Mouse (Mus musculus) midbrain, embryonic 16.5 days (tissue): ENCODE measurements around the gene Frat2. TPM values are rescaled to one million over a fixed set of nuclear protein-coding genes. Genes with fewer than 3 reads are reported as not detected.

Source experiments
- ATAC-seq: fragments of 200-750 bp; cut with Nextera tagmentation; 2 replicates; pipeline ENCODE4 v1.8.0; 2017; ENCODE audit warnings: moderate TSS enrichment
- H3K27ac ChIP-seq: fragments of 300-500 bp; sonication (generic); 2 replicates; pipeline ENCODE4 v1.5.1; 2014; ENCODE audit warnings: mild to moderate bottlenecking, low read length, mixed read lengths
- H3K27me3 ChIP-seq: fragments of 300-500 bp; sonication (generic); 2 replicates; pipeline ENCODE4 v1.6.1; 2014; ENCODE audit warnings: low read depth, low read length, mixed read lengths; ENCODE audit not compliant: control insufficient read depth, insufficient read depth
- H3K36me3 ChIP-seq: fragments of 300-500 bp; sonication (generic); 2 replicates; pipeline ENCODE4 v1.6.1; 2014; ENCODE audit warnings: mild to moderate bottlenecking, low read length, moderate library complexity, mixed read lengths; ENCODE audit not compliant: control insufficient read depth, insufficient read depth
- H3K4me1 ChIP-seq: fragments of 300-500 bp; sonication (generic); 2 replicates; pipeline ENCODE4 v1.6.1; 2014; ENCODE audit warnings: mild to moderate bottlenecking, low read length, mixed read lengths; ENCODE audit not compliant: control insufficient read depth, insufficient read depth
- H3K4me2 ChIP-seq: fragments of 300-500 bp; sonication (generic); 2 replicates; pipeline ENCODE4 v1.6.1; 2014; ENCODE audit warnings: mild to moderate bottlenecking, low read length, mixed read lengths
- H3K4me3 ChIP-seq: fragments of 300-500 bp; sonication (generic); 2 replicates; pipeline ENCODE4 v1.5.1; 2014; ENCODE audit warnings: low read depth, mild to moderate bottlenecking, low read length, moderate library complexity, mixed read lengths
- H3K9ac ChIP-seq: fragments of 300-500 bp; sonication (generic); 2 replicates; pipeline ENCODE4 v1.6.1; 2014; ENCODE audit warnings: low read depth, low read length, mixed read lengths
- H3K9me3 ChIP-seq: fragments of 300-500 bp; sonication (generic); replicated peaks from 2 replicates; pipeline ENCODE4 v1.6.1; 2014; ENCODE audit warnings: mild to moderate bottlenecking, low read length, mixed read lengths; ENCODE audit not compliant: control insufficient read depth, poor library complexity, severe bottlenecking
- WGBS: fragments of 180-500 bp; shearing (Covaris S2); extraction: QIAGEN DNeasy Blood & Tissue Kit; methylation state at CpG from one replicate; pipeline ENCODE4 v1.1.7; 2014; 5-methylcytosine and 5-hydroxymethylcytosine counted together
- polyA plus RNA-seq: library from polyadenylated mRNA; unstranded; fragments of >200 nt; fragmentation: Nextera tagmentation; extraction: Ambion mirVana; gene quantifications from 2 replicates; pipeline ENCODE4 v1.2.1, GENCODE M21; 2015

Frat2 gene
- polyA plus RNA-seq, 1 experiment from 2014 or later = 5.6 TPM

DNA sequence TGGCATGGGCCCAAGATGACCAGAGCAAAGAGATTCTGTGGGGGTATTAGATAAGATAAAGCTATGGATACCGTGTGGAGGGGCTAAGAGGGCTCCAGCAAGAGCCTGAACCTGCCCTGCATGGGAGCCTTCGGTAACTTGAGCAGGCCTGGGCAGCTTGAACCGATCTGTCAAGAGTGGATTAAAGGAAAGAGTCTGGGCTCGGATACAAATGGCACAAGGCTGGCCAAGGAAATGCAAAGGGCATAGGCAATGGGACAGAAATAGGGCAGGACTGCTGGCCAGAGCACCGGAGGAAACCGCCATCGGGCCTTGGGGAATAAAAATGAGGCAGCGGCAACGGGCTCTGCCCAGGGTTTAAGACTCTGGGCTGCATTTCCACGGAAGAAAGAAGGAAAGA lies 30.6 kb downstream of the Frat2 start:
- H3K4me2 ChIP-seq = no peak overlapping the region
- H3K4me1 ChIP-seq = no peaks in the 10 kb centered on the region; the same call in 1 of the 2 replicates
- no peaks in the 10 kb centered on the region for H3K27me3 ChIP-seq
- ATAC-seq = no peak
- no peak overlapping the region for H3K9ac ChIP-seq
- no peak overlapping the region for H3K4me3 ChIP-seq
- WGBS = 62% methylated on average over 10 of the region's 10 CpGs
- no peaks in the 10 kb centered on the region for H3K36me3 ChIP-seq
- H3K27ac ChIP-seq = no peak overlapping the region
- H3K9me3 ChIP-seq = no peaks in the 10 kb centered on the region

DNA sequence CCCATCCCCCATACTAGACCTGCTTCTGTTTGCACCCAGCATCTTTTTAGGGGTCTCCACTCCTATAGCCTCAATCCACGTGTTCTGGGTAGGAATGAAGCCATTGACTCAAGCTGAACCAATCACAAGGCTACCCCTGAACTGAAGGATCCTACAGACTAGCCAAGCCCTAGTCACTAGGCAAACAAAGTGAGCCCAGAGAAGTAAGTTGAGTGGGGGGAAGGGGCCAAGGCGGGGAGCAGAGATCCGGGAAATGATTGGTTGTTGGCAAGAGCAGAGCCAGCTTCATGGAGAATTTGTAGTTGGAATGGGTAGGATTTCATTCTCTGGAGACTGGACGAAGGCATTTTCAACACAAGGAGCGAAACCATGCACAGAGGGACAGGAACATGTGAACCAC lies 31.0 kb downstream of the Frat2 start:
- Histone ChIP-seq H3K9me3 (no peaks in the 10 kb centered on the region), H3K4me1 (no peaks in the 10 kb centered on the region; the same call in 1 of the 2 replicates), H3K9ac (no peak overlapping the region), H3K36me3 (no peaks in the 10 kb centered on the region), H3K4me3 (no peak overlapping the region), H3K4me2 (no peak overlapping the region), H3K27ac (no peak overlapping the region), H3K27me3 (no peaks in the 10 kb centered on the region)
- ATAC-seq = no peak
- 70% methylated on average over 5 of the region's 5 CpGs for WGBS

DNA sequence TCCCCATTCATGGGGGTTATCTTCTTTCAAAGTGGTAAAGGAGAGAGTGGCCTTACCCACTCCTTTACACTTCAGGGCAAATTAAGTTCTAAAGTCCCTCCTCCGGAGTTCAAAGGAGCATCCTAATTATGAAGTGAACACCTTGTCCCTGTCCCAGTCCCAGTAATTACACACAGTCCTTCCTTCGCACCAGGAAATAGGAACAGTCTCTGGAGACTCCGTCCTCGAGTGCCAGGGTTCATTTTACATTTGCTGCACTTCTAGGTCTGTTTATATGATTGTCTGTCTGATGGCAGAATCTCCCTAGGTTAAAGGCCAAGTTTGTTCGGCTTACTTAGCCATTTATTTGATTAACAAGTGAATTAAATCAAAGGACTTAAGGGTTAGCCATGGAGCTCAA lies 31.5 kb downstream of the Frat2 start:
- no peak overlapping the region for H3K4me2 ChIP-seq
- ATAC-seq = no peak
- no peaks in the 10 kb centered on the region for H3K9me3 ChIP-seq
- no peaks in the 10 kb centered on the region; the same call in 1 of the 2 replicates for H3K4me1 ChIP-seq
- H3K36me3 ChIP-seq = no peaks in the 10 kb centered on the region
- H3K27ac ChIP-seq = no peak overlapping the region
- no peaks in the 10 kb centered on the region for H3K27me3 ChIP-seq
- H3K4me3 ChIP-seq = no peak overlapping the region
- H3K9ac ChIP-seq = no peak overlapping the region
- WGBS = 78% methylated on average over 5 of the region's 5 CpGs

DNA sequence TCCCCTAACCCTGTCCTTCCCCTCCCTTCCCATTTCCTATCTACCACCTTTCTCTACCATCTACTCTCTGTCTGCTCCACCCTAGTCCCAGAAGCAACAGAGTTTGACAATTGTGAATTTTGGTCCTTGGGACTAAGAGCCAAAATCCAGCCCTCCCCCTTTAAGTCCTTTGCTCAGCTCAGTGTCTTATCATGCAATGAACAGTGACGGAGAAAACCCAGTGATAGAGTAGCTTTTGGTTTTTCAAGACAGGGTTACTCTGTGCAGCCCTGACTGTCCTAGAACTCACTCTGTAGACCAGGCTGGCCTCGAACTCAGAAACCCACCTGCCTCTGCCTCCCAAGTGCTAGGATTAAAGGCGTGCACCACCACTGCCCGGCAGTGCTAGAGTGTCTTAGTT lies 34.6 kb downstream of the Frat2 start:
- no peak for ATAC-seq
- no peaks in the 10 kb centered on the region for H3K27me3 ChIP-seq
- H3K4me3 ChIP-seq = no peak overlapping the region
- no peaks in the 10 kb centered on the region for H3K4me1 ChIP-seq
- H3K27ac ChIP-seq = no peak overlapping the region
- no peaks in the 10 kb centered on the region for H3K9me3 ChIP-seq
- H3K9ac ChIP-seq = no peak overlapping the region
- 93% methylated on average over 4 of the region's 4 CpGs for WGBS
- no peaks in the 10 kb centered on the region for H3K36me3 ChIP-seq
- H3K4me2 ChIP-seq = no peak overlapping the region

DNA sequence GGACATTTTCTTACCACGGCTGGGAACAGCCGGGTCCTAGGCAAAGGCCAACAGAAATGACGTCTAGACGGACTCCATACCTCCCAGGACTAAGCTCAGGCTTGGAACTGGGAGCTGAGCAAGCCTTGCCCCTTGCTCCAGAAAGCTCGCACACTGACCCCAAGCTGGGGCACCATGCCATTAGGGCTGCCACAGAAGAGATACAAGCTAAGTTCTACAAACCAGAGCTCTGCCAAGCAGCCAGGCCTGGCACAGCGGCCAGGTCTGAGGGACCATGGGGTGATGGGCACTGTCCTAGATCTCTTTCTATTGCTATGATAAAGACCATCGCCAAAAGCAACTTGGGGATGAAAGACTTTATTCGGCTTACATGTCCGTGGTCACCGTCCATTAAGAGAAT lies 35.4 kb downstream of the Frat2 start:
- WGBS = 92% methylated on average over 10 of the region's 10 CpGs
- H3K4me1 ChIP-seq = no peaks in the 10 kb centered on the region
- ATAC-seq = no peak
- H3K36me3 ChIP-seq = no peaks in the 10 kb centered on the region
- no peak overlapping the region for H3K4me2 ChIP-seq
- H3K27me3 ChIP-seq = no peaks in the 10 kb centered on the region
- H3K27ac ChIP-seq = no peak overlapping the region
- H3K4me3 ChIP-seq = no peak overlapping the region
- H3K9ac ChIP-seq = no peak overlapping the region
- no peaks in the 10 kb centered on the region for H3K9me3 ChIP-seq

DNA sequence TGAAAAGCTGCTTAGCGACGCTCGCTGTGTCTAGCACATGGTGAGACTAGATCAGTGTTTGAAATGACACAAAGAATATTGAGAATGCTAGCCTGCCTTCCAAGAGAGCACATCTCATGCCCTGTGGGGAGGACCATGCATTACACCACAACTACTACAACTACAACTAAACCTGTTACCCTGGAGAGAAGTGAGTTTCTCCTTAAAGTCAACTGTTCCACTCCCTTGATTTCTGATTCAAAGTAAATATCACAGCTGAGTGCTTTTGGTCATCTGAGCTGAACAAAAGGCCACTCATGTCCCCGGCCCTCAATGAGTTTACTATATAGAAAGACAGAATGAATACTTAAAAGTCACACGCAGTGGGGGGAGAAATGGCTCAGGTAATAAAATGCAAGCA lies 37.9 kb downstream of the Frat2 start:
- no peaks in the 10 kb centered on the region for H3K36me3 ChIP-seq
- H3K4me1 ChIP-seq = no peaks in the 10 kb centered on the region
- H3K4me3 ChIP-seq = no peak overlapping the region
- no peak overlapping the region for H3K4me2 ChIP-seq
- H3K9ac ChIP-seq = no peak overlapping the region
- H3K27me3 ChIP-seq = no peaks in the 10 kb centered on the region
- no peak overlapping the region for H3K27ac ChIP-seq
- H3K9me3 ChIP-seq = no peaks in the 10 kb centered on the region
- WGBS = 69% methylated on average over 5 of the region's 5 CpGs
- ATAC-seq = no peak

DNA sequence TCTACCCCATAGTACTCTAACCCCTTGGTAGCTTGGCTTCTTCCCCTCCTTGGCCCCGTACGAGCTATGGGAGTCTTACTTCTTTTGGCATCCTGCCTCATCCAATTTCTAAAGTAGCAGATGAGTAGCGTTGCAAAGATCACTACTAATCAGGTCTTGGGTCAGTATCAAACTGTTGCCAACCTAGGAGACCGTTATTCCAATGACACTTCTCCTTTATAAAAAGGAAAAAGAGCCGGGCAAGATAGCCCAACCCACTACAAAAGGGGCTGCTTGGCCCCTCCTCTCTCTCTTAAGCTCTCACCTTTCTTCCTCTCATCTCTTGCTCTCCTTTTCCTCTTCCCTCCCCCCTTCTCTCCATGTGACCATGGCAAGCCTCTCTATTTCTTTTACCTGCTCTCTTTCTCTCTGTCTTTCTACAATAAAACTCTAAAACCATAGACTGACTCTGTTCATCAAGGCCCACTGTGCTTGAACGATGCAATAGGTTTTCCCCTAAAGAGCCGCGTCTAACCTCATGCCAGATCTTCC lies 39.8 kb downstream of the Frat2 start:
- no peaks in the 10 kb centered on the region for H3K4me1 ChIP-seq
- ATAC-seq = no peak
- H3K36me3 ChIP-seq = no peaks in the 10 kb centered on the region
- H3K4me3 ChIP-seq = no peak overlapping the region
- H3K9me3 ChIP-seq = no peaks in the 10 kb centered on the region
- no peak overlapping the region for H3K4me2 ChIP-seq
- H3K27ac ChIP-seq = no peak overlapping the region
- H3K27me3 ChIP-seq = no peaks in the 10 kb centered on the region
- WGBS = 81% methylated on average over 8 of the region's 8 CpGs
- no peak overlapping the region for H3K9ac ChIP-seq

DNA sequence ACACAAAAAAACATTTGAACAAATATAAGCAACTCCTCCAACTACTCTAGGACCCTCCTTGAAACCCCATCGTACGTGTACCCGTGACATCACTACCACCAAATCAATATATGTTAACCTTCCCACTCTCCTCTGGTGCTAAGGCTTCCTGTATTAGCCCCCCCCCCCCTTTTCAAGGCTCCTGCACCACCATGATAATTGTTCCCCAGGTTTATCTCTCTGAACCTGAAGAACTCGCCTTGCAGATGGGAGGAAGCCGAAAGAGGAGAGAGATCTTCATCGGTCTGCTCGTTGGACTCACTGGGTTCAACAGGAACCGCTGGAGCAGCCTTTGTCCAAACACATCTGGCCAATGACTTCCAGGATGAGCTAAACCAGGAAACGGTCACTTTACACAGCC lies 40.4 kb downstream of the Frat2 start:
- Histone ChIP-seq H3K9ac (no peak overlapping the region), H3K27me3 (no peaks in the 10 kb centered on the region), H3K4me3 (no peak overlapping the region), H3K4me1 (no peaks in the 10 kb centered on the region), H3K4me2 (no peak overlapping the region), H3K27ac (no peak overlapping the region), H3K9me3 (no peaks in the 10 kb centered on the region), H3K36me3 (no peaks in the 10 kb centered on the region)
- no peak for ATAC-seq
- 92% methylated on average over 9 of the region's 9 CpGs for WGBS

DNA sequence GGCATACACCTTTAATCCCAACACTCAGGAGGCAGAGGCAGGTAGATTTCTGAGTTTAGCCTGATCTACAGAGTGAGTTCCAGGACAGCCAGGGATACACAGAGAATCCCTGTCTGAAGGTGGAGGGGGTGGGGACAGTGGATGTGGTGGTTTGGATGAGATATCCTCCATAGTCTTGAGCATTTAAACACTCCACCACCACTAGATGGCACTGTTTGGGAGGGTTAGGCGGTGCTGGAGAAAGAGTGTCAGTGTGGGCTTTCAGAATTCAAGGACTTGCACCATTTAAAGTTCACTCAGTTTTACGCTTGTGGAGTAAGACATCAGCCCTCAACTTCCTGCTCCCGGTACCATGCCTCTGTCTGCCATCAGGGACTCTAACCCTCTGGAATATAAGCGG lies 42.1 kb downstream of the Frat2 start:
- Histone ChIP-seq H3K27ac (no peak overlapping the region), H3K4me1 (peaks cover 7% of the 10 kb centered on the region), H3K4me3 (no peak overlapping the region), H3K9ac (no peak overlapping the region), H3K9me3 (no peaks in the 10 kb centered on the region), H3K4me2 (no peak overlapping the region), H3K36me3 (no peaks in the 10 kb centered on the region), H3K27me3 (no peaks in the 10 kb centered on the region)
- 90% methylated on average over 4 of the region's 4 CpGs for WGBS
- no peak for ATAC-seq
